28 mouse cellular contexts compared by ENCODE assay signal in the genomic region with DNA sequence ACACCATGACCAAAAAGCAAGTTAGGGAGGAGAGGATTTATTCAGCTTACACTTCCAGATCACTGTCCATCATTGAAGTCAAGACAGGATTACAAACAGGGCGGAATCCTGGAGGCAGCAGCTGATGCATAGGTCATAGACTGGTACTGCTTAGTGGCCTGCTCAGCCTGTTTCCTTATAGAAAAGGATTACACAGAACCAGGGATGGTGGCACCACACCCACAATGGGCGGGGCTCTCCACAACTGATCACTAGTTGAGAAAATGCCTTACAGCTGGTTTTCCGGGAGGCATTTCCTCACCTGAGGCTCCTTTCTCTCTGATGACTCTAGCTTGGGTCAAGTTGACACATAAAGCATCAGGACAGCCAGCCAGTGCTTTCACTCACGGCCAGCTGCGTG. TPM values are rescaled to one million over a fixed set of nuclear protein-coding genes. Genes with fewer than 3 reads are reported as not detected.
A peak's percentile ranks its signal among the peaks of the same experiment; 100 is the strongest.
DNase-seq lines count a peak whose midpoint lies in the region; ATAC-seq and TF ChIP-seq lines count a peak whose summit lies in the region.
"Had no signal": no experiment of that assay in that cellular context is flagged by ENCODE, and none has a peak within 500 bp of the region (broad histone marks: within the 10 kb centered on the region; RNA-seq: fewer than 3 reads in every experiment).

No protein-coding gene starts in this region.

- H3K4me2 ChIP-seq in midbrain, embryonic 11.5 days: no peak overlapping the region
- H3K4me2 ChIP-seq in midbrain, embryonic 15.5 days: no peak overlapping the region
- H3K4me2 ChIP-seq in stomach, postnatal 0 days (replicated peaks; ENCODE audit: low read depth): no peak overlapping the region
- H3K4me2 ChIP-seq: heart, embryonic 12.5 days; heart, embryonic 15.5 days; hindbrain, embryonic 13.5 days had no signal

- WGBS in midbrain, embryonic 11.5 days: 97% methylated on average over 5 of the region's 5 CpGs
- WGBS in midbrain, embryonic 15.5 days: 95% methylated on average over 5 of the region's 5 CpGs
- WGBS in stomach, postnatal 0 days: 82% methylated on average over 5 of the region's 5 CpGs

- ATAC-seq in midbrain, embryonic 11.5 days (ENCODE audit: low FRiP score): no peak
- ATAC-seq in midbrain, embryonic 15.5 days (replicated peaks): no peak
- ATAC-seq in stomach, postnatal 0 days (ENCODE audit: low FRiP score, low TSS enrichment): peak; percentile 86
- ATAC-seq: forebrain, embryonic 14.5 days; forebrain, postnatal 0 days; hindbrain, embryonic 16.5 days; Patski had no signal

- no peak for TF ChIP-seq CTCF in stomach, postnatal 0 days (IDR thresholded peaks at IDR 0.05; ENCODE audit: low read depth)

- H3K36me3 ChIP-seq in midbrain, embryonic 11.5 days (ENCODE audit: control insufficient read depth, insufficient read depth, low read length): peaks cover 18% of the 10 kb centered on the region
- peaks cover 8% of the 10 kb centered on the region; the same call in 1 of the 2 replicates for H3K36me3 ChIP-seq in midbrain, embryonic 15.5 days (replicated peaks)
- peaks cover 2% of the 10 kb centered on the region; the same call in 1 of the 2 replicates for H3K36me3 ChIP-seq in stomach, postnatal 0 days (ENCODE audit: control insufficient read depth, insufficient read depth, low read length)

- H3K27me3 ChIP-seq in midbrain, embryonic 11.5 days (ENCODE audit: control insufficient read depth, insufficient read depth, low read length): no peaks in the 10 kb centered on the region
- no peaks in the 10 kb centered on the region for H3K27me3 ChIP-seq in midbrain, embryonic 15.5 days (replicated peaks)
- H3K27me3 ChIP-seq in stomach, postnatal 0 days (ENCODE audit: control insufficient read depth, insufficient read depth, low read length): no peaks in the 10 kb centered on the region
- H3K27me3 ChIP-seq: heart, embryonic 12.5 days; heart, embryonic 15.5 days; hindbrain, embryonic 13.5 days; Patski had no signal

- TF ChIP-seq EP300 in stomach, postnatal 0 days (optimal IDR thresholded peaks at IDR 0.05): no peak

- no peak overlapping the region for H3K9ac ChIP-seq in midbrain, embryonic 11.5 days (ENCODE audit: low read length)
- no peak overlapping the region for H3K9ac ChIP-seq in midbrain, embryonic 15.5 days
- H3K9ac ChIP-seq in stomach, postnatal 0 days (ENCODE audit: low read length): no peak overlapping the region
- H3K9ac ChIP-seq: forebrain, postnatal 0 days; heart, embryonic 12.5 days; heart, embryonic 15.5 days; hindbrain, embryonic 13.5 days had no signal

- peak; percentile 39 for DNase-seq in midbrain, embryonic 11.5 days (ENCODE audit: low spot score, missing footprints)
- DNase-seq in R1 (ENCODE audit: low read depth, low spot score): peak; percentile 53
- DNase-seq in induced T-regulatory cell, adult 2 months (ENCODE audit: low read depth): peak; percentile 47
- peak; percentile 48 for DNase-seq in stomach, postnatal 0 days (ENCODE audit: low spot score)
- DNase-seq in cerebellum, adult 9-10 months: no peak
- DNase-seq in cerebellum, postnatal 4 days (ENCODE audit: low spot score in 2 of 2): no peak
- no peak for DNase-seq in thymus, postnatal 10 days (ENCODE audit: low spot score in 2 of 2)
- DNase-seq: adrenal gland, adult 8-10 months; adrenal gland, postnatal 25 days; cerebellum, adult 11 months; cerebellum, adult 2 months; cerebellum, postnatal 10 days; cerebellum, postnatal 36 days; forebrain, postnatal 0 days; gastrocnemius, adult 2 months; gastrocnemius, postnatal 14 days; heart, adult 11 months; heart, postnatal 10 days; heart, postnatal 36 days had no signal

- no peaks in the 10 kb centered on the region for H3K4me1 ChIP-seq in midbrain, embryonic 11.5 days (ENCODE audit: control insufficient read depth, insufficient read depth, low read length)
- H3K4me1 ChIP-seq in midbrain, embryonic 15.5 days: no peaks in the 10 kb centered on the region
- no peaks in the 10 kb centered on the region for H3K4me1 ChIP-seq in stomach, postnatal 0 days (replicated peaks; ENCODE audit: control insufficient read depth, insufficient read depth)
- H3K4me1 ChIP-seq: heart, embryonic 12.5 days; heart, embryonic 15.5 days; hindbrain, embryonic 10.5 days; hindbrain, embryonic 13.5 days had no signal

- no peaks in the 10 kb centered on the region for H3K9me3 ChIP-seq in midbrain, embryonic 11.5 days (ENCODE audit: control insufficient read depth, low read length)
- H3K9me3 ChIP-seq in midbrain, embryonic 15.5 days: no peaks in the 10 kb centered on the region
- no peaks in the 10 kb centered on the region for H3K9me3 ChIP-seq in stomach, postnatal 0 days (ENCODE audit: control insufficient read depth, low read length)
- H3K9me3 ChIP-seq: G1E; heart, embryonic 12.5 days; heart, embryonic 15.5 days; hindbrain, embryonic 10.5 days; hindbrain, embryonic 13.5 days had no signal

- H3K27ac ChIP-seq in midbrain, embryonic 11.5 days (ENCODE audit: low read depth, low read length): no peak overlapping the region
- no peak overlapping the region for H3K27ac ChIP-seq in midbrain, embryonic 15.5 days
- no peak overlapping the region for H3K27ac ChIP-seq in stomach, postnatal 0 days (replicated peaks)
- H3K27ac ChIP-seq: gastrocnemius, adult 2 months; heart, embryonic 15.5 days; hindbrain, embryonic 10.5 days; hindbrain, embryonic 13.5 days had no signal

- no peak overlapping the region for H3K4me3 ChIP-seq in midbrain, embryonic 11.5 days (ENCODE audit: low read depth, low read length)
- H3K4me3 ChIP-seq in midbrain, embryonic 15.5 days: no peak overlapping the region
- no peak overlapping the region for H3K4me3 ChIP-seq in stomach, postnatal 0 days (ENCODE audit: low read depth, low read length)
- H3K4me3 ChIP-seq: gastrocnemius, adult 2 months; heart, embryonic 12.5 days; heart, embryonic 15.5 days; hindbrain, embryonic 10.5 days; hindbrain, embryonic 13.5 days had no signal

RNA-seq across cellular contexts. Expression of a gene that starts 13.4 kb away (rescaled TPM):
- 21.0 and 21.7 TPM in 2 replicates for polyA plus RNA-seq in midbrain, embryonic 11.5 days (2014; fragmentation: Nextera tagmentation; extraction: Ambion mirVana)
- 9.4 and 9.9 TPM in 2 replicates for polyA plus RNA-seq in midbrain, embryonic 15.5 days (2015; fragmentation: Nextera tagmentation; extraction: Ambion mirVana)
- polyA plus RNA-seq in stomach, postnatal 0 days (2015; fragmentation: Nextera tagmentation; extraction: Ambion mirVana): 16.1 and 17.4 TPM in 2 replicates

RNA-seq across cellular contexts. Expression of a gene that starts 55.9 kb away (rescaled TPM):
- 42.5 and 45.5 TPM in 2 replicates for polyA plus RNA-seq in midbrain, embryonic 11.5 days (2014; fragmentation: Nextera tagmentation; extraction: Ambion mirVana)
- 6.2 and 6.3 TPM in 2 replicates for polyA plus RNA-seq in midbrain, embryonic 15.5 days (2015; fragmentation: Nextera tagmentation; extraction: Ambion mirVana)
- 9.1 and 10.2 TPM in 2 replicates for polyA plus RNA-seq in stomach, postnatal 0 days (2015; fragmentation: Nextera tagmentation; extraction: Ambion mirVana)

Comparison
In these comparisons a context has a peak if more than half of its experiments do, and no peak if none do; other contexts are left out.
1. DNase-seq: peak in midbrain, embryonic 11.5 days (single experiment), R1 (single experiment), induced T-regulatory cell, adult 2 months (single experiment) and stomach, postnatal 0 days (single experiment); none in cerebellum, adult 9-10 months (single experiment), cerebellum, postnatal 4 days (0 of 2) and thymus, postnatal 10 days (0 of 2).